15 mouse cellular contexts compared by ENCODE assay signal in genomic region chr10:93742598-93742997, GRCm38 (mm10).
DNase-seq lines count a peak whose midpoint lies in the region; ATAC-seq and TF ChIP-seq lines count a peak whose summit lies in the region.
"Had no signal": no experiment of that assay in that cellular context is flagged by ENCODE, and none has a peak within 500 bp of the region (broad histone marks: within the 10 kb centered on the region; RNA-seq: fewer than 3 reads in every experiment).

No protein-coding gene starts in this region.

- H3K27ac ChIP-seq in forebrain, embryonic 14.5 days (ENCODE audit: low read depth, low read length), result no peak overlapping the region
- no peak overlapping the region for H3K27ac ChIP-seq in forebrain, postnatal 0 days (ENCODE audit: low read depth, low read length)
- H3K27ac ChIP-seq: forebrain, embryonic 12.5 days; macrophage had no signal

- no peaks in the 10 kb centered on the region for H3K9me3 ChIP-seq in forebrain, embryonic 14.5 days (replicated peaks; ENCODE audit: control insufficient read depth, low read length)
- no peaks in the 10 kb centered on the region for H3K9me3 ChIP-seq in forebrain, postnatal 0 days (ENCODE audit: low read length)
- H3K9me3 ChIP-seq: forebrain, embryonic 12.5 days; limb, embryonic 15.5 days had no signal

- H3K27me3 ChIP-seq in forebrain, embryonic 14.5 days (replicated peaks; ENCODE audit: control insufficient read depth, insufficient read depth, low read length), result no peaks in the 10 kb centered on the region
- no peaks in the 10 kb centered on the region for H3K27me3 ChIP-seq in forebrain, postnatal 0 days (ENCODE audit: insufficient read depth, low read length)
- H3K27me3 ChIP-seq: forebrain, embryonic 12.5 days; limb, embryonic 15.5 days had no signal

- no peak for ATAC-seq in forebrain, embryonic 14.5 days
- no peak for ATAC-seq in forebrain, postnatal 0 days
- ATAC-seq: activated CD4-positive, CD25-positive, alpha-beta regulatory T cell, adult 4 months had no signal

- H3K4me1 ChIP-seq in forebrain, embryonic 14.5 days (ENCODE audit: control insufficient read depth, insufficient read depth, low read length), result no peaks in the 10 kb centered on the region
- H3K4me1 ChIP-seq in forebrain, postnatal 0 days (ENCODE audit: insufficient read depth), result no peaks in the 10 kb centered on the region
- H3K4me1 ChIP-seq: forebrain, embryonic 12.5 days; limb, embryonic 15.5 days had no signal

- no peak overlapping the region for H3K9ac ChIP-seq in forebrain, embryonic 14.5 days (ENCODE audit: low read length)
- H3K9ac ChIP-seq in forebrain, postnatal 0 days, result no peak overlapping the region
- H3K9ac ChIP-seq: forebrain, embryonic 12.5 days; limb, embryonic 15.5 days had no signal

- peak; percentile 29 for DNase-seq in forebrain, embryonic 14.5 days (ENCODE audit: low spot score)
- DNase-seq in forebrain, postnatal 0 days, result no peak
- peak; percentile 34 for DNase-seq in lung, postnatal 10 days
- no peak for DNase-seq in lung, postnatal 4 days
- DNase-seq in cerebellum, adult 9-10 months, result peak; percentile 91
- DNase-seq in naive thymus-derived CD4-positive, alpha-beta T cell, adult 2 months (ENCODE audit: low read depth), result peak; percentile 34
- no peak for DNase-seq in right cerebral cortex, postnatal 25 days
- DNase-seq in gastrocnemius, adult 18-20 months (ENCODE audit: low spot score), result no peak
- DNase-seq: gastrocnemius, postnatal 36 days; heart, postnatal 10 days; layer of hippocampus, postnatal 36 days had no signal

- 0 out of 2 replicates have a peak, but pooled peaks cover 13% of the 10 kb centered on the region for H3K36me3 ChIP-seq in forebrain, embryonic 14.5 days (ENCODE audit: control insufficient read depth, insufficient read depth, low read length)
- no peaks in the 10 kb centered on the region for H3K36me3 ChIP-seq in forebrain, postnatal 0 days (ENCODE audit: insufficient read depth)
- H3K36me3 ChIP-seq: limb, embryonic 15.5 days had no signal

- WGBS in forebrain, embryonic 14.5 days, result 67% methylated on average over 6 of the region's 6 CpGs
- 36% methylated on average over 6 of the region's 6 CpGs for WGBS in forebrain, postnatal 0 days

- no peak for TF ChIP-seq CTCF in forebrain, postnatal 0 days (IDR thresholded peaks at IDR 0.05; ENCODE audit: low read depth)

- no peak overlapping the region for H3K4me2 ChIP-seq in forebrain, embryonic 14.5 days (ENCODE audit: low read length)
- no peak overlapping the region for H3K4me2 ChIP-seq in forebrain, postnatal 0 days (ENCODE audit: low read depth)
- H3K4me2 ChIP-seq: forebrain, embryonic 12.5 days; limb, embryonic 15.5 days had no signal

- no peak overlapping the region for H3K4me3 ChIP-seq in forebrain, embryonic 14.5 days (ENCODE audit: low read depth, low read length)
- no peak overlapping the region for H3K4me3 ChIP-seq in forebrain, postnatal 0 days (ENCODE audit: low read depth, low read length)
- H3K4me3 ChIP-seq: forebrain, embryonic 12.5 days; limb, embryonic 15.5 days had no signal

Comparison
In these comparisons a context has a peak if more than half of its experiments do, and no peak if none do; other contexts are left out.
1. DNase-seq: peak in forebrain, embryonic 14.5 days (single experiment), lung, postnatal 10 days (single experiment), cerebellum, adult 9-10 months (single experiment) and naive thymus-derived CD4-positive, alpha-beta T cell, adult 2 months (single experiment); none in forebrain, postnatal 0 days (single experiment), lung, postnatal 4 days (0 of 2), right cerebral cortex, postnatal 25 days (single experiment) and gastrocnemius, adult 18-20 months (single experiment).